Mouse (Mus musculus): ENCODE results near the gene Nav2.

GRCm38 (mm10) chr7:49415716-49416115, 507.2 kb downstream of the Nav2 start:
- TF ChIP-seq POLR2A (IDR thresholded peaks at IDR 0.05; ENCODE audit: borderline replicate concordance, extremely low read depth, insufficient read depth, insufficient read length, poor library complexity, severe bottlenecking) = no peak
- no peak for TF ChIP-seq CTCF (IDR thresholded peaks at IDR 0.05; ENCODE audit: borderline replicate concordance, extremely low read depth, insufficient read depth, insufficient read length)
